Mouse (Mus musculus) layer of hippocampus, adult 2 months (tissue): ENCODE results near the gene Lrrc26. TPM values are rescaled to one million over a fixed set of nuclear protein-coding genes. Genes with fewer than 3 reads are reported as not detected.

ENCODE experiments used
- DNase-seq, 2 experiments: peaks; one replicate each; pipeline ENCODE4 v3.0.0; 2022; ENCODE audit warnings: low spot score in 2 of 2
- H3K27ac ChIP-seq: fragments of 200-600 bp; 2 replicates; pipeline ENCODE4 v1.8.1; 2022
- H3K4me3 ChIP-seq: fragments of 200-600 bp; 2 replicates; pipeline ENCODE4 v1.8.1; 2022; ENCODE audit warnings: mild to moderate bottlenecking
- CTCF ChIP-seq: fragments of 200-600 bp; conservative IDR thresholded peaks from 2 replicates; pipeline ENCODE4 v1.8.1; 2022; ENCODE audit warnings: antibody characterized with exemption, mild to moderate bottlenecking, moderate library complexity
- total RNA-seq, 2 experiments: library from RNA; stranded (reverse); gene quantifications; 2 replicates each; pipeline ENCODE4 v1.2.3; 2021

Gene Lrrc26
- total RNA-seq, 2 experiments from 2014 or later, result not detected

DNA sequence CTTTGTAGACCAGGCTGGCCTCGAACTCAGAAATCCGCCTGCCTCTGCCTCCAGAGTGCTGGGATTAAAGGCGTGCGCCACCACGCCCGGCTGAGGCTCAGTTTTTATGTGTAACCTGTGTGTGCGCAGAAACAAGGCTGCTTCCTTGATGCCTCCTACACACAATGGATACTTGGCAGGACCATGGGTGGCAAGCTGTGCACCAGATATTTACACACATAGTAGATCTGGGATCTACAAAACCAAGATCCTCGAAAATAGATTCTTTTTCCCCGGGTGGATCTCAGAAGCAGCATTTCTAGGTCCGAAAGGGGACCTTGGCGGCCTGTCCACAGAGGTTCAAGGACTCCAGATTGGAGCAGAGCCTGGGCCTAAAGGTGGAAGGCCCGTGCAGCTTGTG, 27.8 kb upstream of the Lrrc26 start:
- Histone ChIP-seq H3K27ac (peak overlapping the region; percentile 95), H3K4me3 (peak overlapping the region; percentile 95)
- no peak for DNase-seq
- TF ChIP-seq CTCF, result no peak

DNA sequence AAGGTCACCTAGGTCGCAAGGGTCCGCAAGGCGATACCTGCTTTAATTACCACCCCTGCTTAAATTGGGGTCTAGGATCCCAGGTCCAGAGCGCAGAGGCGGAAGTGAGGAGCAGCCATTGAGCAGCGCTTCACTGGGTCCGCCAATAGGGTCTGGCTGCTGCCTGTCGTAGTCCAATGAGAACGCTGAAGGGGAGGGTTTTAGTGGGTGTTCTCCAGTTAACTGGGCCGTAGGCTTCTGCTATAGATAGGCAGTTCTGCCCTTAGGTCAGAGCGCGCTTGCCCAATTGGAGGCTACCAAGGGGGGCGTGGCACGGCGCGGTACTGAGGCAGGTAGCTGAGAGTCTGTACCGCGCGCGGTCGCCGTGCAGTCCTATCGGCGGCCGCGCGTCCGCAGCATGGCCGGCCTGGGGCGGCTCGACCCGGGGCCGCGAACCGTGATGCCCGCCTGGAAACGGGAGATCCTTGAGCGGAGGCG, 27.4 kb upstream of the Lrrc26 start, which contains the start of gene Tprn:
Tprn (plus strand) TSS at position 328 of the 477 bp plus-strand sequence.
- peak within 1 kb of the TSS; percentile 95 for H3K4me3 ChIP-seq
- DNase-seq, result peak; percentile 91 to 97
- peak; percentile 49 for TF ChIP-seq CTCF
- H3K27ac ChIP-seq, result peak within 1 kb of the TSS; percentile 95

DNA sequence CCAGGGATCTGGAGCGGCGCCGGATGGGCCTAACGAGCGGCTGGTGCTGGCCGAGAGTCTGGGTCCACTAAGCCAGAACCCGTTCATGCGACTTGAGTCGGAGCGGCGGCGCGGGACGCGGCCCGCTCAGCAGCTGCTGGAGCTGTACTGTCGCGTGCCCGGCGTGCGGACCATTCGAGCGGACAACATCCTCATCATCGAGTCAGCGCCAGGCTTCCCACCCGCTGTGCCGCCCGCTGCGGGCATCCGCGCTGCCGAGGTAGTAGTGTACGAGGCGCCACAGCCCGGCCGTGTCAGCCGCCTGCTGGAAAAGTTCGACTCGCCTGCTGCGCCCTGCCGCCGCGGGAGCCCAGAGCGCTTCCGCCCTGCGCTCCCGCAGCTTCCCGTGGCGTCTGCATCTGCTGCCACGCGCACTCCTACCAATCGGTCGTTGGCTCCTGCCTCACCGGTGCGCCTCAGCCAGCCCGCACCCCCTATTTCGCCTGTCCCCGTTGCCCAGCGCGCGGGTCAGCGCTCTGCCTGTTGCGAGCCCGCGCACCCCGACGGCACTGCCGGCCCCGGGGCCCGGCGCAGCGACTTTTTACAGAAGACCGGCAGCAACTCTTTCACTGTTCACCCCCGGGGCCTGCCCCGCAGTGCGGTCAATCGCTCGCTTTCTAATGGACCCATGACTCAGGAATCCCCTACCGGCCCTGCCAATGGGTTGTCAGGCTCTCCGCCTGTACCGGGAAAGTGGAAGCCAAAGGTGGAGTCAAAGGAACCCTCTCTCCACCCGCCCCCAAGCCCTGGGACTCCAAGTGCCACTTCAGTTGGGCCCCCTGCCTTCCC, 26.7 kb upstream of the Lrrc26 start:
- Histone ChIP-seq H3K27ac (peak overlapping the region; percentile 88), H3K4me3 (peak overlapping the region; percentile 95)
- DNase-seq, result no peak
- TF ChIP-seq CTCF, result no peak

DNA sequence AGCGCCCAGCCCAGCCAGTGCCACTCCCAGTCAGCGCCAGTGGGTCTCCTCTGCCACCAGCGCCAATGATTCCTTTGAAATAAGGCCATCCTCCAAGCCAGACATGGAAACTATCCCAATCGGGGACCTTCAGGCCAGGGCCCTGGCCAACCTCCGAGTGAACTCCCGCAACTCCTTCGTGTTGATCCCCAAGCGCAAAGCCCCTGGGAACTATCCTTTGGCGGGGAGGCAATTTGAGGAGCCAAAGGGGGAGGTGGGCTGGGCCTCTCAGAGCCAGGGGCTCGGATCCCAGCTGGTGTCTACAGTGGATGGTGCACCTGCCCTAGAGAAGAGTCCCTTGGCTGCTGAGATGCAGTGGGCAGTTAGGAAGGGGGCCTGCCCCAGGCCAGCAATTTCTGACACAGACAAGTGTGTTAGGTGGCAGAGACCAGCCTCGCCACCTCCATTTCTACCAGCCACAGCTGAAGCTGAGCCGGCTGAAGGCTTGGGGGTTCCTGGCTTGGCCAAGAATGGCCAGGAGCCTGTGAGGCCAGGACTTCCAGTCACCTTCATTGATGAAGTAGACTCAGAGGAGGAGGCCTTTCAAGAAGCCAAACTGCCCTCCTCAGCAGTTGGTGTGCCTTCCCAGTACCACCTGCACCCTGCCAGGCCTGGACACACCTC, 26.0 kb upstream of the Lrrc26 start:
- peak overlapping the region; percentile 88 for H3K27ac ChIP-seq
- TF ChIP-seq CTCF, result no peak

DNA sequence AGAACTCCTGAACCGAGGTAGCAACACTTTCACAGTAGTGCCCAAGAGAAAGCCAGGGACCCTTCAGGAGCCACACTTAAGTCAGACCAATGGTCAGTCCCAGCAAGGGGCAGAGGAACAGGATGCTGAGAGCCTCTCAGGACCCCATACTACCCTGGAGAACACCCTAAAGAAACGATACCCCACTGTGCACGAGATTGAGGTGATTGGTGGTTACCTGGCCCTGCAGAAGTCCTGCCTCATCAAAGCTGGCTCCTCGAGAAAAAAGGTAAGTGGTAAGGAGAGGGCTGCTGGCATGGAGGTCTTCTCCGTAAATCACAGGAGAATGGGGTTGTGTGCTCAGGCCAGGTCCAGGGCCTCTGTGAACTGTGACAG, 25.4 kb upstream of the Lrrc26 start:
- no peak for DNase-seq
- Histone ChIP-seq H3K27ac (peak overlapping the region; percentile 88), H3K4me3 (peak overlapping the region; percentile 95)
- no peak for TF ChIP-seq CTCF

More for the DNA sequence above, 26.0 kb upstream of the Lrrc26 start:
- no peak for DNase-seq
- peak overlapping the region; percentile 95 for H3K4me3 ChIP-seq

DNA sequence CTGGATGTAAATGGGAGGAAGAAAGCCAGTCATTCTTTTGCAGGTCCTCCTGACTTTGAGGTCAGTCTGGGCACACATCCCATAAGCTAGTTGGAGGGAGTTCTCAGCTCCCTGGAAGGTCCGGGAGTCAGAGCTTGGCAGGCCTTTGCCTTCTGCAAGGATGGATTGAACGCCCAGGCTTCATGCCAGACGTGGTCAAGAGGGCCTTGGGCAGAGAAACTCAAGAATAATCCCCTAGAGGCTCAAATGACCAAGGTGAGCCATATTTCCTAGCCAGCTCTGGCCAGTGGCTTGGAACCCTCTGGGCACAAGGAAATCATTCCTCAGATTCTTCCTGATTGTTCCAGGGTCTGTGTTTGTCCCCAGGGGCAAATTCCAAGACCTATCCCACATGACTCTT, 24.9 kb upstream of the Lrrc26 start:
- no peak for TF ChIP-seq CTCF
- H3K4me3 ChIP-seq, result peak overlapping the region; percentile 95
- peak overlapping the region; percentile 88 for H3K27ac ChIP-seq
- no peak for DNase-seq

DNA sequence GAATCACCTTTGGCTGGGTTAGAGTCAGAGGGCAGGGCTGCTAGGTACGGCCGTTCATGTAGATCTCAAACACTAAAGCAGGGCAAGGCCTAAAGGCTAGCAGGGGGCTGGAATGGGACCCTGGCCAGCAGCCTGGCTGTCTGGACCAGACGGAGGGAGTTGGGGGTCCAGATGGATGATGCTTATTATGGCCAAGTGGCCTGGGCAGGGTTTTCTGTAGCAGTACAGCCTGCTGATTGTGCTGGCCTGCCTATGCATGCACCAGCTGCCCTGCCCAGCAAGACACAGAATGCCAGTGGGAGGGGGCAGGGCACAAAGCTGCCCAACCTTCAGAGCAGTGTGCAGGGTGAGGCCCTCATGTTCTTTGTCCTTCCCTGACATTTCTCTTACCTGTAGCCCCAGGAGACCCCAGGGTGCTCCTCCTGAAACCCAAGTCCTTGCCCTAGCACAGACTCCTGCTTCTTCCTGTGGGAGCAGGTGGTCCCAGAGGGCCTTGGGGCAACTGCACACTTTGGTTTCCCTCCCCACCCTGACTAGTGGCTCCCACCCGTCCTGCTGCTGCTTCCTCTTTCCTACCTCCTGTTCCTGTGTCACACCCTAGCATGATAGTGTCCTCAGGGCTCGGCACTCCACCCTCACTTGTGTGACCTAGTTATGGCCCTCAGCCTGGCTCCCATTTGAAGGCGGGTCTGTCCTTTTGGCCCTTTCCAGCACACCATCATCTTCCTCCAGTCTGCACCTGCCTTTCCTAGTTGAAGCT, 23.6 kb upstream of the Lrrc26 start:
- Histone ChIP-seq H3K4me3 (peak overlapping the region; percentile 34), H3K27ac (peak overlapping the region; percentile 88)
- no peak for TF ChIP-seq CTCF
- DNase-seq, result peak in 1 of 2 experiments; percentile 30

DNA sequence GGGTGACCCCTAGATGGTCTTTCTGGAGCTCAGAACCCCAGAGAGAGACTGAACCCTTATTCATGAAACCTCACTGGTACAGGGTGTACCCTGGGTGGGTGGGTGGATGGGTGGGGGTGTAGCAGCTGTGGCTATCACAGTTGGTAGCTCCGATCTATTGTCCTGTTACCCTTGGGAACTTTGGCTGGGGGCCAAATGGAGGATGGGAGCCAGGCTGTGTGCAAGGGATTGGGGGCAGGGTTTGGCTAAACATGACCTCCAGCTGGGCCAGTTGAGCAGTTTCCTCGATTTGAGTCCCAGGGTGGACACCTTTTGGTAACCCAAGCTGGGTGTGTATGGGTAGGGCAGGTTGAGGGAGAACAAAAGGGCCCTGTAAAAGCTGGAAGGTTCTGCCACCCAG, 23.0 kb upstream of the Lrrc26 start:
- Histone ChIP-seq H3K4me3 (peak overlapping the region; percentile 34), H3K27ac (peak overlapping the region; percentile 88)
- peak; percentile 52 to 62 for DNase-seq

DNA sequence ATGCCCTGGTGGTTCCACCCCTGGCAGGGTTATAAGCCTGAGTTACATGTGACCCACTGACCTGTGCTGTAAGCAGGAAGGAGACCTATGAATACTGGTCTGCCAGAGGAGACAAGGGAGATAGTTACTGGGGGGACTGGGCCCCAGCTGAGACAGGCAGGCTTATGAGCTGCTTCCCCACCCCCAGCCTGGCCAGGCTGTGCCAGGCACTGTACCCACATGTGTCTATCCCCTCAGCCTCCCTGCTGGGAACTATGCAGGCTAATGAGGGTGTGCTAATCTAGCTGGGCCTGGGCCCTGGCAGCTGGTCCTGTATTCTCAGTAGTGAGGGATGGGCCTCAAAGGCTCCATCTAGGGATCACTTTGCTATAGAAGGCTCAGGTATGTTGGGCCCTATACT, 22.5 kb upstream of the Lrrc26 start:
- DNase-seq, result peak; percentile 34 to 38
- Histone ChIP-seq H3K4me3 (no peak overlapping the region), H3K27ac (peak overlapping the region; percentile 88)
- no peak for TF ChIP-seq CTCF

More for the DNA sequence above, 23.0 kb upstream of the Lrrc26 start:
- no peak for TF ChIP-seq CTCF

DNA sequence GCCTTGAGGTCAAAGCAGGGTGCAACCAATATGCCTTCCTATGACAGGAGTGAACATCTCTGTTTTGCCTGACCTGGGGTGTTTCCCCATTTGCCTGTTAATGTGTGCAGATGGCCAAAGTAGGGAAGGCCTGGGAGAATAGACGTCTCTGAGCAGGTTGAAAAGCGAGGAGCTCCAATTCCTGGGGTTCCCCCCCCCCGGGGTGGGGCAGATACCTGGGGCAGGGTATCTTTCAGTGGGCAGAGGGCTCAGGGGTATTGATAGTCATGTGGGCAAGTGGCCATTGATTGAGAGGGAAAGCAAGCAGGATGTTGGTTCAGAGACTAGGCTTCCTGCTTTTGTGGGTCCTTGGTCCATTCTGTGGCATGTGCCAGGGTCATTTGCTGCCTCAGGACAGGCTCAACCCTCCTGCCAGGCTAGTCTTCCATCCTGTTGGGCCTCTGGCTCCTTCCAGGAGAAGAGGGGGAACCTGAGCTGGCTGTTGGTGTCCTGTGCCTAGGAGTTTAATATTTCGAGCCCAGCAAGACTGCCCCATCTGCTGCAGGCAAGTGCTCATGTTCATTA, 21.9 kb upstream of the Lrrc26 start:
- no peak for TF ChIP-seq CTCF
- peak overlapping the region; percentile 88 for H3K27ac ChIP-seq
- H3K4me3 ChIP-seq, result no peak overlapping the region; the same call in 1 of the 2 replicates
- DNase-seq, result no peak

DNA sequence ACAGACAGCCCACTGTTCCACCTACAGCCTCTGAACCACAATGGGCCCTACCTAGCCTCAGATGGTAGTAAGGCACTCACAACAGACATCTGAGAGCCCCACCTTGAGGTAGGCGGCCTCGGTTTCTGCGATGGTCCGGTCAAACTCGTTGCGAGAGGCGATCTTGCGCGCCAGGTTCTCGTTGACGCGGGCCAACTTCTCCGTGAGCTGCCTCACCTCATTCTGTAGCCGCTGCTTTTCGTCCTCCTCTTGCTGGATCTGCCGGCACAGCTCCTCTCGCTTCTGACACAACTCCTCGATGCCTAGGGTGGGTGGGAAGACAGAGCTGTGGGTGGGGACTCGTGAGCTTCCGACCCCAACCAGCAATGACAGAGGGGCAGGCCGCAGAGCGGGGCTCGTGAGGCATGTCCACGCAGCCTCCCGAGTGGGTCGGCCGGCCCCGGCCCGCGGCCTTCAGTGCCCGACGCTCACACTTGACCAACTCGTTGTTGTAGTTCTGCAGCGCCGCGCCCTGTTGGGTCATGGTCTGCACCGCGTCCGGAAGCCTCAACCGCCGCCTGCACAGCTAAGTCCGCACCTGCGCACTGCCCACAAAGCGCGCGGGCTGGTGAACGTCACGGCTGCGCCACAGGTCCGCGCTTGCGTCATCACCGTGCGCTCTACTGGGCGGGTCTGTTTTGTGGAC, 17.7 kb upstream of the Lrrc26 start, which contains the start of the genes Ssna1 and Anapc2:
Ssna1 (minus strand) TSS at position 612 of the 685 bp plus-strand sequence.
Anapc2 (plus strand) TSS at position 652 of the 685 bp plus-strand sequence.
- peak within 1 kb of the TSS; percentile 89 for H3K27ac ChIP-seq
- peak within 1 kb of the TSS; percentile 96 for H3K4me3 ChIP-seq

DNA sequence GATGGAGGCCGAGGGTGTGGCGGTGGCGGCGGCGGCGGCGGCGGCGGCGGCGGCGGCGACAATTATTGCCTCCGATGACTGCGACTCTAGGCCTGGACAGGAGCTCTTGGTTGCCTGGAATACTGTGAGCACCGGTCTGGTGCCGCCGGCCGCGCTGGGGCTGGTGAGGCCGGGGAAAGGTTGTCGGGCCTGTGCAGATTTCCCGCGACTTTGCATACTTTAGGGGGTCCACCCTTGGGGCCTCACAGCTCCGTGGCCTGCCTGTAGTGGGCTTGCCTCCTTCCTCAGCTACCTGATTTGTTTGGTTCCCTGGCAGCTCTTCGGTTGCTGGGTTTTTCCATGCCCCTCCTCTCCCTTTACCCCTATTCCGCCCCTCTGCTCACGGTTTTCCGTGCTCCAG, 17.2 kb upstream of the Lrrc26 start:
- no peak for TF ChIP-seq CTCF
- H3K27ac ChIP-seq, result peak overlapping the region; percentile 89

More for the DNA sequence above, 17.7 kb upstream of the Lrrc26 start, which contains the start of the genes Ssna1 and Anapc2:
- peak; percentile 95 to 98 for DNase-seq
- TF ChIP-seq CTCF, result peak; percentile 60

More for the DNA sequence above, 17.2 kb upstream of the Lrrc26 start:
- H3K4me3 ChIP-seq, result peak overlapping the region; percentile 96
- no peak for DNase-seq
